Mouse (Mus musculus) retina, embryonic 14.5 days (tissue): Measurements from ENCODE around the gene Cyp4f37.
"Not testable (repeated sequence)": the region's sequence is repeated elsewhere in the genome, so short reads cannot be mapped to it uniquely, and the experiment has no call there.

ENCODE experiments used
- DNase-seq: peaks from one replicate; pipeline ENCODE4 v3.0.0-alpha.2; 2015; ENCODE audit warnings: low spot score

Cyp4f37 gene

GRCm38 (mm10) chr17:32621018-32621417 is at the start of gene Cyp4f37:
Cyp4f37 (plus strand) TSS chr17:32621309.
- DNase-seq = not testable (repeated sequence)

DNA sequence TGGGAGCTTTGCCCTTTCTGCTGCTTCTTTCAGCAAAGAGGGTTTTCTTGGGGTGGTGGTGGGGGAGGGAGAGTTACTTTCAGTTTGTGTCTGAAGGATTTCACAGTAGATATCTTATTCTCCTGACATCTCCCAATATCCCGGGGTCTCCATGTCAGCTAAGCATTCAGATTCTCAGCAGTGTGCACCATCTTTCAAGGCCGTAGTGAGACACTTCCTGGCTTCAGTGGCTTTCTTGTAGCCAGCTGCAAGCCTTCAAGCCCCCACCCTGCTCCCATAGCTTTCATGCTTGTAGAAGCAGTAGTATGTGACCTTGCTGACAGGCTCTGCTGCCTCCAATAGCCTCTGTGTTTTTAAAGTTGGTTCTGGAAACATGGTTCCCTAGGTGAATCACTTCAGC is 47.8 kb upstream of the Cyp4f37 start:
- not testable (repeated sequence) for DNase-seq

GRCm38 (mm10) chr17:32577496-32578186 is 43.5 kb upstream of the Cyp4f37 start:
- no peak for DNase-seq

DNA sequence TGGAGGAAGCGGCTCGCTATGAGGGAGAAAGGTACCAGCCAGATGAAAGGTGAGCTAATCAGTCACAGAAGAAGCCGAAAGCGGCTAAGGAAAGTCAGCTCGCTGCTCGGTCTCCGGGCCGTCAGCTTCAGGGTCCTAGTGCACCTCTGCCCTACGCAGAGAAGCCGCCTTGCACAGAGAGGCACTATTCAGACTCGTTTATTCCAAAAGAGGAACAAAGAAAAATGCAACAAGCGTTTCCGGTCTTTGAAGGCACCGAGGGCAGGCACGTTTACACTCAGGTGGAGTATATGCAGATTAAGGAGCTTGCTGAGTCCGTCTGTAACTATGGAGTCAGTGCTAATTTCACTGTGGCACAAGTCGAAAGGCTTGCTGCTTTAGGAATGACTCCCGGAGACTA is 24.6 kb upstream of the Cyp4f37 start:
- no peak for DNase-seq

- no peak for DNase-seq
These were observed 13.1 kb upstream of the Cyp4f37 start for GRCm38 (mm10) chr17:32608055-32608454.

DNA sequence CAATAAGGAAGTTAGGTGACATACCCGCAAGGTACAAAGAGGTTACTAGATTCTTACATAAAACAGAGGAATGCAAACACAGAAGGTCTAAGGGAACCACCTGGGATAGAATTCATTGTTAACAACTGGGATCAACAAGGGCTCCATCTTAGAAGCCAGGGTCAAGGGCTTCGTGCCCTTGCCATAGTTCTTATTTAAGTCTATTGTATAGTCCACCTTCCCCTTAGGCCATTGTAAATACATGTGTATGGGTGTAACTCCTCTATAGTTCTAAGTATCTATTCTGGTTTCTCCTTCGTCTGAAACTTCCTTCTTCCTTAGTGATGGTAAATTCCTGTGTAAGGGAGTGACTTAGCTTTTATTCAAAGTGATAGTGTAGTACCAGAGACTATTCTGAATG is 10.9 kb upstream of the Cyp4f37 start:
- not testable (repeated sequence) for DNase-seq

DNA sequence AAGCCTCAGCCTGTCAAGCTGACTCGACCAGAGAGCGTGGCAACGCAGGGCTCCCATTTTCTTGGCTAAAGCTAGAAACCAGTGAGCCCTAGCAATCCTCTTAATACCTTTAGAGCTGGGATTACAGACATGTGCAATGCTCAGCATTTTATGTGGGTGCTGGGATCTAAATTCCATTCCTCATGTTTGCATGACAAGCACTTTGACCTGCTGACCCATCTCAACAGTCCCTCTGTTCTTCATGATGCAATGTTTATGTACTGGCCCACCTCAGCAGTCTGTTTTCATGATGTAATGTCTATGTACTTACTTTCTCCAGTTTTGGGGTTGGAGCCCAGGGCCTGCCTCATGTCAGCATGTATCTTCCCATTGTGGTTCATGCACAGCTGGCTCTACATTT is 10.2 kb upstream of the Cyp4f37 start:
- DNase-seq = no peak

DNA sequence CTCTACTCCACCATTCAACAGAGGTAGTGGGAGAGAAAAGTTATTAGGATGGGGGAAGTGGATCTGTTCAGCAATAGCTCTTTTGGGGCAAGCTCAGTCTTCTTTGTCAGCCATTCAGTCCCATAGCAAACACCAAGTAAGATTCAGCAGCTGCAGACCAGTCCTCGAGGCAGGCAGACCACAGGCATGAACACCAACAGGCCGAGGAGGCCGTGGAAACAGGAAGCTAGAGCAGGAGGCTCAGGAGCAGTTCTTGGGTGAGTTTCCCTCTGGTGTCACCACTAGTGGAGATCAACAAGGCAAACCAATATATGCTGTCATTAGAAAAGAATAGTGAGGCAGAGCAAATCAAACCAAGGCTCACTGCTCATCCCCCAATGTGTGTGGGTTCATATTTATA is 8.7 kb upstream of the Cyp4f37 start:
- no peak for DNase-seq

DNA sequence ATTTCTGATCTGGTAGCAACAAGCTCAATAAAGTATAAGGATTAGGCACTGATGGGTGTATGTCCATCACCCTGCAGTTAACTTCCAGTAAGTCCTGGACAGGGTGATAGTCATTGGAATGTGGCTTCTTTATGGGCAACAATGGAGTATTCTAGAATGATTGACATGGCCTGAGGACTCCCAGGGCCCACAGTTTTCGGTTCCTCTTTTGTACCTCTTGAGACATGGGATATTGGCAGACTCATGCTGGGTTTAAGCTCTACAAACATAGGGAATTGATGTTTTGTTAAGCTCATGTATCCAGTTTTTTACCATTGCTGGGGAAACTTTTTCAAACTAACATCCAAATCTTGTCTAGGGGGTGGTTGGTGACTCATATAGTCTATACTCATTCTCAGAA is 3.9 kb upstream of the Cyp4f37 start:
- DNase-seq = no peak

DNA sequence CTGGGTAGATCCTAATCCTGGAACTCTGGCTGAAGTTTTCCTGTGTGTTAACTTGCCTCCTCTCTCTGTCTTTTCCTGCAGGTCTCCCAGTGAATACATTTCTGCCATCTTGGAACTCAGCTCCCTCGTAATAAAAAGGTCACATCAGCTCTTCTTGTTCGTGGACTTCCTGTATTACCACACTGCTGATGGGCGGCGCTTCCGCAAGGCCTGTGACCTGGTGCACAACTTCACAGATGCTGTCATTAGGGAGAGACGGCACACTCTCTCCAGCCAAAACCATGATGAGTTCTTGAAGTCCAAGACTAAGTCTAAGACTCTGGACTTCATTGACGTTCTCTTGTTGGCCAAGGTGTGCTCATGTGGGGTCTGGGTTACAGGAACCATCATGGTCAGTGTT is 8.6 kb downstream of the Cyp4f37 start:
- not testable (repeated sequence) for DNase-seq

- no peak for DNase-seq
These were observed 10.8 kb downstream of the Cyp4f37 start for GRCm38 (mm10) chr17:32631936-32632335.

DNA sequence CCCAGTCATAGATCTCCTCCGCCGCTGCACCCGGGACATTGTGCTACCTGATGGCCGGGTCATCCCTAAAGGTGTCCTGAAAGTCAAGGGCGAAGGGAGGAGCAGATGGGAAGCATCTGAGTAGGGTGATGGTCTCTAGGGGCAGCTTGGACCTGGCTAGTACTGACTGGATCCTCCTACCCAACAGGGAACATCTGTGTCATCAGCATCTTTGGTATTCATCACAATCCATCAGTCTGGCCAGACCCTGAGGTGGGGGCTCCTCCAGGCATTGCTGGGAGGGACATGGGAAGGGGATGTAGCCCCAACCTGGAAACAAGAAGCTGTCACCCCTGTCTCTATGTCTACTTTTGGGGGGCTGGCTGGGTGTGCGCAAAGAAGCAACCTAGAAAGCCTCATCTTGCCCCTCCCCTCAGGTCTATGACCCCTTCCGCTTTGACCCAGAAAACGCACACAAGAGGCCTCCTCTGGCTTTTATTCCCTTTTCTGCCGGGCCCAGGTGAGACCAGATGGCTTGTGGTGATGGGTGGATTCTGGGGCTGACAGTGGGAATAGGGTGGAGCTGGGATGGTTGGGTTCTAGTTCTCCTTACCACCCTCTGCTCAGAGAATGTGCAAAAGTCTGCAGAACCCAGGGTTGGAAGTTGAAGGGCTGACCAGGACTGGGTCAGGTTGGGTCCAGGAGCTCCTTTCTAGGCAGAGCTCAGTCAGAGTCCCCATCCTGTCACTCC is 13.3 kb downstream of the Cyp4f37 start:
- not testable (repeated sequence) for DNase-seq

- peak; percentile 95 for DNase-seq
These were observed 13.8 kb downstream of the Cyp4f37 start for GRCm38 (mm10) chr17:32634972-32635314.

GRCm38 (mm10) chr17:32636341-32636740 is 15.2 kb downstream of the Cyp4f37 start:
- DNase-seq = peak; percentile 3

- no peak for DNase-seq
These were observed 16.0 kb downstream of the Cyp4f37 start for GRCm38 (mm10) chr17:32637151-32637550.

GRCm38 (mm10) chr17:32646631-32647030 is 25.5 kb downstream of the Cyp4f37 start:
- no peak for DNase-seq

DNA sequence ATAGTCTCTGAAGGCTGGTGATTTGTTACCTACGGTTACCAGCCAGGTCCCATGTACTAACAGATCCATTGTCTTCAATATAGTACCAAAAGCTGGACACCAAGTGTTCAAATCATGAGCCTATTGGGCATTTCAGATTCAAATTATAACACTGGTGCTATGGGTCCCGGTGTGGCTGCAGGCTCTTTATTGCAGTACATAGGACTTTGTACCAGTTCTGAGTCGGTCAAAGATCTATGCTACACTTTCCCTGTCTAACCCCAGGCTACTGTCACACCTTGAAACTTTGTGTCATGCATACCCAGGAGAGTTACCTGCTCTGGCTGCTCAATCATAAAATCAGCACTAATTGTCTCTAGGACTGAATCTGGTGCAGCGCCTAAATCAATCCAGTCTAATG is 32.8 kb downstream of the Cyp4f37 start:
- no peak for DNase-seq

GRCm38 (mm10) chr17:32657041-32657440 is 35.9 kb downstream of the Cyp4f37 start:
- no peak for DNase-seq

DNA sequence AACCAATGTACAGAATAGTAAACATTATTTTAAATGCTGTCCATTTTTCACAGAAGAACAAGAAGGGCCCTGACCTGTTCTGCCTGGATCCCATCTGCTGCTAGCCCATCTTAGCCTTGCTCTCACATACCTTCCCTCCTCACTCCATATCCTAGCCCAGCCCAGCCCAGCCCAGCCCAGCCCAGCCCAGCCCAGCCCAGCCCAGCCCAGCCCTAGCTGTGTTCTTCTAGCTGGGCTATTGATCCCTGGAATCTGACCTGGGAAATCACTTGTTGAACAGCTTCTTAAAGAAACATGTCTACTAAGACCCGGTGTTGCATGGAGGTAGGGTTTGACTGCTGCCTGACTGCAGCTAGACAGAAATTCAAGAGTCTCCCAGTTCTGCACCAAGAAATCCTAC is 37.1 kb downstream of the Cyp4f37 start:
- DNase-seq = no peak

DNA sequence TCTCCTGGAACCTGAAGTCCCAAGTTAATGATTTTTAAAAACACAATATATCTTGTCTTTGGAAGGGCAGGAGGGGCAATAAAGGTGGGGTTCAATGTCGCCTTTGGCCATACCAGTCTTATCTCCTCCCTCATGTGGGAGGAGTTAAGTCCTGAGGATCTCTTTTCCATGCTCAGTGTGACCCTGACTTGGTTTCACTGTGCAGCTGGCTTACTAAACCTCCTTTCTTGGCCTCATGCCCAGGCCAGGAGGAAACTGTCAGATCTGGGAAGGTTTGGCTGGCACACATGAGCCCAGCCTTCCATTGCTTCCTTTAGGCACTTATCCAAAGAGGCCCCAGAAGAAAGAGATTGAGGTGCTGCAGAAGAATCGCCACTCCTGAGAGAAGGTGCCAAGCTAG is 37.6 kb downstream of the Cyp4f37 start, which contains the start of gene Cyp4f40:
Cyp4f40 (plus strand) TSS at position 189 of the 400 bp plus-strand sequence.
- DNase-seq = no peak

DNA sequence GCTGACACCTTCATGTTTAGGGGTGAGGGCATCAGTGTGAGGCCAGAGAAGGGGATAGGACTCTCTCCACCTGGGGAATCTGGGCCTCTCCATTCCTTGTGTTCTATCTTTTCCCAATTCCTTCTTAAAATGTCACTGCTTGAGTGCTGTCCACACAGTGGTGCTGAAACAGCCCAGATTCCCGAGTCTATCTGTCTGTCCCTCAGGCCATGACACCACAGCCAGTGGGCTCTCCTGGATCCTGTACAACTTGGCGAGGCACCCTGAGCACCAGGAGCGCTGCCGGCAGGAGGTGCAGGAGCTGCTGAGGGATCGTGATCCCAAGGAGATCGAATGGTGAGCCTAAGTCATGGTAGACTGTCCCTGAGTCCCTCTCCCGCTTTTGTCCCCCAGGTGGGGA is 52.9 kb downstream of the Cyp4f37 start:
- DNase-seq = no peak

GRCm38 (mm10) chr17:32676040-32676635 is 55.0 kb downstream of the Cyp4f37 start:
- DNase-seq = peak; percentile 11

DNA sequence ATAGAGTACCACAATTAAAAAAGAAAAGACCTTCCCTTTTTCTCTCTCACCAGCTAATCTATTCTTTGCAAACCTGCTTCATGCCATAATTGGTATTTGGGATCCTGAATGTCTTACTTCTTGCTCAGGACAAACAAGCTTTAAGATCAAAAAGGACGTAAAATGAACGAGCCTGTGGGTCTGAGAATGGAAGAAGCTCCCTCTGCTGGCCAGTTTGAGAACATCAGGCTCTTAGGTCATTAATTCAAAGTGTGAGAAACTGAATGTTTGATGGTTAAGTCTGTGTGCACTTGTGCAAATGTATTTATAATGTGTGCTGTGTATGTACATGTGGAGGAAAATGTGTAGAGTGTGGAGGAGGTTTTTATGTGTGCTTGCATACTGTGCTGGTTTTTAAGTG is 59.3 kb downstream of the Cyp4f37 start:
- peak; percentile 73 for DNase-seq
